Mouse (Mus musculus) E14TG2a.4 (cell line): ENCODE results near the gene Zc3h7b.

Experiments used
- CTCF ChIP-seq: conservative IDR thresholded peaks from 2 replicates; pipeline ENCODE4 v1.5.1; 2014; ENCODE audit warnings: low read length
- NANOG ChIP-seq: IDR thresholded peaks from 2 replicates; pipeline ENCODE4 v1.6.1; 2014; ENCODE audit warnings: borderline replicate concordance, low read length, mixed read lengths

DNA sequence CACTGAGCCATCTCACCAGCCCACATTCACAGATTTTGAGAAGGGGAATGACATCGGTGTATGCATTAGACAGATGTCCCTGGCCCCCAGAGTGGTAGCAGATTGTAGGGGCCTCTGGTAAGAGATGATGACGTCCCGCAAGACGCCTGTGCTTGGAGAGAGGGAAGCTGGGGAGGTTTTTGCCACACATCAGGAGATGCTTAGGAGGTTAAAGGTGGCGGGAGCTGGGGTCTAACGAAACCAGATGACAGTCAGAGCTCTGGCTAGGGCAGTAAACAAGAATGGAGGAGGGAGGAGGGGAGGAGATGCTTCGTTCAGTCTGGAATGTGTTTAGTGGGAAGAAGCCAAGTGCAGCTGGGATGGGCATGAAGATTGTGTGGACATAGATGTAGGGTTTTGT is 16.5 kb downstream of the Zc3h7b start:
- TF ChIP-seq CTCF (no peak), NANOG (no peak)
